Mouse (Mus musculus) CH12.LX (cell line): ENCODE measurements around the gene Tsc22d4. TPM values are rescaled to one million over a fixed set of nuclear protein-coding genes. Genes with fewer than 3 reads are reported as not detected.

Experiments
- DNase-seq: peaks from one replicate; pipeline ENCODE4 v3.0.0-alpha.2; 2013; ENCODE audit errors: extremely low read depth
- H3K27ac ChIP-seq: 2 replicates; pipeline ENCODE4 v1.5.1; 2012; ENCODE audit warnings: low read depth, mild to moderate bottlenecking, control low read depth, moderate library complexity; ENCODE audit not compliant: insufficient read depth
- H3K27me3 ChIP-seq: replicated peaks from 2 replicates; pipeline ENCODE3; 2012; ENCODE audit warnings: inconsistent platforms
- H3K36me3 ChIP-seq, 2 experiments: replicated peaks in 1 of 2; 2 replicates each; pipeline versions ENCODE3 to v1.6.1; 2012; ENCODE audit warnings: inconsistent platforms in 1 of 2, low read length in 1 of 2, mild to moderate bottlenecking in 1 of 2, mixed read lengths in 1 of 2, moderate library complexity in 1 of 2; ENCODE audit not compliant: control insufficient read depth in 1 of 2, insufficient read depth in 1 of 2
- H3K4me1 ChIP-seq, 2 experiments: 2 replicates each; pipeline ENCODE4 v1.6.1; 2012; ENCODE audit warnings: inconsistent platforms in 1 of 2, moderate library complexity in 1 of 2; ENCODE audit not compliant: insufficient read depth in 2 of 2, control insufficient read depth in 1 of 2
- H3K4me2 ChIP-seq: 2 replicates; pipeline ENCODE4 v1.6.1; 2012; ENCODE audit warnings: low read depth, mild to moderate bottlenecking, control low read depth; ENCODE audit not compliant: poor library complexity, insufficient read depth, severe bottlenecking
- H3K4me3 ChIP-seq, 3 experiments: fragments of 150-350 bp in 1 of 3; sonication (generic) in 1 of 3; replicated peaks in 1 of 3; 2 replicates each; pipeline versions ENCODE3 to v1.5.1; 2011 to 2012; ENCODE audit warnings: low read depth in 2 of 3, low read length in 2 of 3, mild to moderate bottlenecking in 2 of 3, moderate library complexity in 2 of 3, control low read depth in 1 of 3, improper control_type of control experiment in 1 of 3, inconsistent platforms in 1 of 3, mixed read lengths in 1 of 3; ENCODE audit not compliant: poor library complexity in 1 of 3
- H3K79me2 ChIP-seq: replicated peaks from 2 replicates; pipeline ENCODE4 v1.6.1; 2012; ENCODE audit warnings: mild to moderate bottlenecking, moderate library complexity; ENCODE audit not compliant: control insufficient read depth, poor library complexity, insufficient read depth, severe bottlenecking; ENCODE audit errors: extremely low read depth
- H3K9ac ChIP-seq: 2 replicates; pipeline ENCODE4 v1.6.1; 2012; ENCODE audit warnings: low read depth, mild to moderate bottlenecking, control low read depth, moderate library complexity; ENCODE audit not compliant: insufficient read depth
- H3K9me3 ChIP-seq: replicated peaks from 2 replicates; pipeline ENCODE3; 2012; ENCODE audit warnings: low read length, inconsistent platforms, mixed read lengths
- BHLHE40 ChIP-seq: IDR thresholded peaks from 2 replicates; pipeline ENCODE4 v1.6.1; 2011; ENCODE audit warnings: mild to moderate bottlenecking, low read depth, low read length, improper control_type of control experiment
- CHD2 ChIP-seq: IDR thresholded peaks from 2 replicates; pipeline ENCODE4 v1.6.1; 2011; ENCODE audit warnings: low read length, improper control_type of control experiment
- CTCF ChIP-seq, 2 experiments: IDR thresholded peaks in 1 of 2; conservative IDR thresholded peaks in 1 of 2; 2 replicates each; pipeline ENCODE4 v1.5.1; 2011 to 2012; ENCODE audit warnings: low read depth in 2 of 2, low read length in 2 of 2, improper control_type of control experiment in 1 of 2, inconsistent platforms in 1 of 2, mild to moderate bottlenecking in 1 of 2, moderate library complexity in 1 of 2
- E2F4 ChIP-seq: IDR thresholded peaks from 2 replicates; pipeline ENCODE4 v1.6.1; 2011; ENCODE audit warnings: low read depth, low read length, improper control_type of control experiment; ENCODE audit not compliant: insufficient replicate concordance
- HCFC1 ChIP-seq: IDR thresholded peaks from 2 replicates; pipeline ENCODE4 v1.6.1; 2012; ENCODE audit warnings: low read depth, mild to moderate bottlenecking, inconsistent platforms, low read length, improper control_type of control experiment
- JUND ChIP-seq: conservative IDR thresholded peaks from 2 replicates; pipeline ENCODE4 v1.6.1; 2011; ENCODE audit warnings: low read depth, low read length, improper control_type of control experiment
- KAT2A ChIP-seq: IDR thresholded peaks from 2 replicates; pipeline ENCODE4 v1.6.1; 2012; ENCODE audit warnings: low read length, improper control_type of control experiment, inconsistent platforms; ENCODE audit not compliant: insufficient replicate concordance
- MXI1 ChIP-seq: IDR thresholded peaks from 2 replicates; pipeline ENCODE4 v1.6.1; 2011; ENCODE audit warnings: mild to moderate bottlenecking, low read depth, low read length, improper control_type of control experiment
- RAD21 ChIP-seq: IDR thresholded peaks from 2 replicates; pipeline ENCODE4 v1.6.1; 2011; ENCODE audit warnings: low read depth, mild to moderate bottlenecking, low read length, improper control_type of control experiment, moderate library complexity
- RCOR1 ChIP-seq: conservative IDR thresholded peaks from 2 replicates; pipeline ENCODE4 v1.6.1; 2012; ENCODE audit warnings: low read depth, mild to moderate bottlenecking, inconsistent platforms, low read length, improper control_type of control experiment
- SIN3A ChIP-seq: IDR thresholded peaks from 2 replicates; pipeline ENCODE4 v1.6.1; 2012; ENCODE audit warnings: low read length, improper control_type of control experiment, inconsistent platforms
- TCF12 ChIP-seq: IDR thresholded peaks from 2 replicates; pipeline ENCODE4 v1.6.1; 2014; ENCODE audit warnings: low read depth, mild to moderate bottlenecking, inconsistent platforms, low read length, improper control_type of control experiment
- UBTF ChIP-seq: IDR thresholded peaks from 2 replicates; pipeline ENCODE4 v1.6.1; 2012; ENCODE audit warnings: low read depth, mild to moderate bottlenecking, inconsistent platforms, low read length, improper control_type of control experiment, moderate library complexity
- USF2 ChIP-seq: conservative IDR thresholded peaks from 2 replicates; pipeline ENCODE4 v1.6.1; 2011; ENCODE audit warnings: low read depth, low read length, improper control_type of control experiment
- dilution Hi-C: fragments of 300-500 bp; cut with MboI; formaldehyde crosslinking; loops from 2 replicates; pipeline ENCODE4 v1.14.3; 2020; ENCODE audit warnings: low sequenced_read_pairs; ENCODE audit not compliant: extremely low pct_unique_long_range_greater_than_20kb, extremely low pct_ligation_motif_present
- in situ Hi-C: fragments of 300-500 bp; cut with MboI; formaldehyde crosslinking; loops from 3 replicates; pipeline ENCODE4 v1.14.3; 2019; ENCODE audit warnings: low sequenced_read_pairs, low pct_ligation_motif_present, low pct_unique_long_range_greater_than_20kb, mixed read lengths
- polyA plus RNA-seq: library from polyadenylated mRNA; unstranded; fragments of >175 nt; gene quantifications from 2 replicates; pipeline ENCODE4 v1.2.1, GENCODE M21; 2012; ENCODE audit warnings: low read depth; ENCODE audit not compliant: insufficient read length
- total RNA-seq, 2 experiments: library from RNA; depleted of rRNA; stranded (reverse); fragments of 300-350 nt in 1 of 2; fragments of >200 nt in 1 of 2; gene quantifications; 2 replicates each; pipeline ENCODE4 v1.2.3; 2012 to 2014

Tsc22d4 gene
- total and polyA plus RNA-seq, 3 experiments, result 28.2 to 103 (median 39.9) TPM

DNA sequence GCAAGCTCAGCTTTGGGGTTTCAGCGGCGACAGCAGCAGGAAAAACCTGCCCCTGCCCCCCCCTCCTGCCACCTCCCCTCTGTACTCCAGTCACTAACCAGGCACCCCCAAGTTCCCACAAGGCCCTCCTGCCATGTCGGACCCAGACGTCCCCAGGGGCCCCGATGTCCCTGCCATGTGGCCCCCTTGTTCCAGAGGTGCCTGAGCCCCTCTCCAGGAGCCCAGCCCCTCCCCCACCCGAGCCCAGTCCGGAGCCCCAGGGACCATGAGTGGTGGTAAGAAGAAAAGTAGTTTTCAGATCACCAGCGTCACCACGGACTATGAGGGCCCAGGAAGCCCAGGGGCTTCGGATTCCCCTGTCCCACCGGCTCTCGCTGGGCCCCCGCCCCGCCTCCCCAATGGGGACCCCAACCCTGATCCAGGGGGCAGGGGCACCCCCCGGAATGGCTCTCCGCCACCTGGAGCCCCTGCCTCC, 1.4 kb downstream of the Tsc22d4 start:
- dilution Hi-C loops, result no loop called here
- Histone ChIP-seq H3K27ac (peak overlapping the region; percentile 63), H3K9ac (peak overlapping the region; percentile 78), H3K4me3 (peak overlapping the region; percentile 66 to 97 (median 79)), H3K36me3 (peaks cover 12 to 26% of the 10 kb centered on the region in 2 experiments), H3K4me1 (peaks cover 6 to 39% of the 10 kb centered on the region in 2 experiments), H3K9me3 (no peaks in the 10 kb centered on the region), H3K79me2 (peaks cover 32% of the 10 kb centered on the region), H3K4me2 (peak overlapping the region; percentile 72), H3K27me3 (peaks cover 10% of the 10 kb centered on the region)
- no peak for TF ChIP-seq E2F4
- peak; percentile 36; the same call in 1 of the 2 replicates for TF ChIP-seq CHD2
- TF ChIP-seq KAT2A, result no peak
- no peak for TF ChIP-seq CTCF (conservative IDR thresholded peaks at IDR 0.05 in 1 of 2, IDR thresholded peaks at IDR 0.05 in 1 of 2; ENCODE audit: low read depth in 2 of 2, low read length in 2 of 2)
- no peak for TF ChIP-seq RCOR1
- TF ChIP-seq JUND, result no peak
- no peak for TF ChIP-seq MXI1
- DNase-seq, result no peak
- in situ Hi-C loops, result no loop called here

DNA sequence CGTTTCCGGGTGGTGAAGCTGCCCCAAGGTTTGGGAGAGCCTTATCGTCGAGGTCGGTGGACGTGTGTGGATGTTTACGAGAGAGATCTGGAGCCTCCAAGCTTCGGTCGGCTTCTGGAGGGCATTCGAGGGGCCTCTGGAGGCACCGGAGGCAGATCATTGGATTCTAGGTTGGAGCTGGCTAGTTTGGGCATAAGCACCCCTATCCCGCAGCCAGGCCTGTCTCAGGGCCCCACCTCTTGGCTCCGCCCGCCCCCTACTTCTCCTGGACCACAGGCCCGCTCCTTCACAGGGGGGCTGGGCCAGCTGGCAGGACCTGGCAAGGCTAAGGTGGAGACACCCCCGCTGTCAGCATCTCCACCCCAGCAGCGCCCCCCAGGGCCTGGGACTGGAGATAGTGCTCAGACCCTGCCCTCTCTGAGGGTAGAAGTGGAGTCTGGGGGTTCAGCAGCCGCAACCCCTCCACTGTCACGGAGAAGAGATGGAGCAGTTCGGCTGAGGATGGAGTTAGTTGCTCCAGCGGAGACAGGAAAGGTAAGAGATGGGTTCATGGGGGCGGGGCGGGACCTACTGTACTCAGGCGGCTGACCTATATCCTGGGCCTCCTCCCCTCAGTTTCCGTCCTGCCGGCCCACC, 1.9 kb downstream of the Tsc22d4 start:
- no peaks in the 10 kb centered on the region for H3K9me3 ChIP-seq
- H3K27ac ChIP-seq, result peak overlapping the region; percentile 63
- peak; percentile 43 for DNase-seq
- peaks cover 6 to 39% of the 10 kb centered on the region in 2 experiments for H3K4me1 ChIP-seq
- TF ChIP-seq SIN3A, result peak; percentile 8; the same call in 1 of the 2 replicates
- TF ChIP-seq CTCF (conservative IDR thresholded peaks at IDR 0.05 in 1 of 2, IDR thresholded peaks at IDR 0.05 in 1 of 2; ENCODE audit: low read depth in 2 of 2, low read length in 2 of 2), result peak in 1 of 2 experiments; percentile 50; a peak in 2 of 4 replicates
- TF ChIP-seq BHLHE40, result no peak
- TF ChIP-seq USF2, result no peak
- no peak for TF ChIP-seq HCFC1
- no peak for TF ChIP-seq TCF12
- TF ChIP-seq RAD21, result peak; percentile 18
- no peak for TF ChIP-seq UBTF
- peaks cover 32% of the 10 kb centered on the region for H3K79me2 ChIP-seq
- H3K9ac ChIP-seq, result peak overlapping the region; percentile 78
- H3K4me2 ChIP-seq, result peak overlapping the region; percentile 72
- in situ Hi-C loops (no loop called here), dilution Hi-C loops (no loop called here)
- H3K36me3 ChIP-seq, result peaks cover 17 to 32% of the 10 kb centered on the region in 2 experiments
- H3K27me3 ChIP-seq, result peaks cover 8% of the 10 kb centered on the region
- peak overlapping the region; percentile 66 to 97 (median 79) for H3K4me3 ChIP-seq
